Mouse (Mus musculus): ENCODE measurements at regions not wholly inside any gene's neighbourhood (a gene's known extent, or its start where the extent isn't known, plus 50 kb on each side); places are given as distances from the start of the nearest gene placed in this dataset.

DNA sequence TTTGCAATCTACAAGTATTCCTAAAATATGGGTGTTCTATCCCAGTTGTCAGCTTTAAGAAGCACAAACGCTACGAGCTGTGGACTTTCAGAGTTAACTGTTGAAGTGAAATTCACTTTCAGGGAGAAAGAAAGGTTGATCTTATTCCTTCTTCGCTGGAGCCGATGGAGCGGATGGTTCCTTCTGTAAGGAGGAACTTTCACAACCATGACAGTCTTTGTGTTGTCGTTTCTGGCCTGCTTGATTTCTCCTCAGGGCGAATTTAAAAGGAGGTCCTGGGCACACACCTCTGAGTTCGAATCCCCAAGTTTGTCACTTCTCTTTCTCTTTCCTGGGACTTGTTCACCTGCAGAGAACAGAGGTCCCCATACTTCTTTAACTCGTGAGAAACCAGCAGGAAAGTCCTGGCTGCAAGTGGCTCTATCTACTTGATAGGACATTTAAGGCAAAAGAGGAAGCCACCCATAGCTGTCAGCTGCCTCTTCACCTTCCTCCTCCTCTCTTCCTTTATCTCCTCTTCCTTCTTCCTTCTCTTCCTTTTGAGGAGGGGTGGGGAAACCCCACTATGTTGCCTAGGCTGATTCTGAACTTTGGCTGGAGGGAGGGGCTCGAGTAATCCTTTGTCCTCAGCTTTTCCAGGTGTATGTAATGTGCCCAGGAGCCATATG, 265.9 kb upstream of the Klf3 start:
- no peak for DNase-seq

DNA sequence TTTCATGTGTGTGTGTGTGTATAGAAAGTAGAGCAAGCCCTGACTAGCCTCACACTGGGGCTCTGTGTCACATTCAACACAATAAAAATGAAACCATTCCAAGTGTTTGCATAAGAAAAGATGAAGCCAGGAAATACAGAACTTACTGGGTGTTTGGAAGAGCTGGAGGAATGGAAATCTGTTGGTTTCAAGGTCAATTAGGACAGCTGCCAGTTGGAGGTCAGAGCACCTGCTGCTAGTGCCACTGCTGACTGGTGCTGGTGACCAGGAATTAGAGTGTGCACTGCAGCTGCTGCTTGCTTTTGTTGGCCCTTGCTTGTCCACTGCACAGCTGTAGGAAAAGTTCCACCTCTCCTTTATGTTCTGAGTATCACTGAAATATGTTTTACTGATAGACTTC, 261.4 kb upstream of the Klf3 start:
- no peak for DNase-seq

DNA sequence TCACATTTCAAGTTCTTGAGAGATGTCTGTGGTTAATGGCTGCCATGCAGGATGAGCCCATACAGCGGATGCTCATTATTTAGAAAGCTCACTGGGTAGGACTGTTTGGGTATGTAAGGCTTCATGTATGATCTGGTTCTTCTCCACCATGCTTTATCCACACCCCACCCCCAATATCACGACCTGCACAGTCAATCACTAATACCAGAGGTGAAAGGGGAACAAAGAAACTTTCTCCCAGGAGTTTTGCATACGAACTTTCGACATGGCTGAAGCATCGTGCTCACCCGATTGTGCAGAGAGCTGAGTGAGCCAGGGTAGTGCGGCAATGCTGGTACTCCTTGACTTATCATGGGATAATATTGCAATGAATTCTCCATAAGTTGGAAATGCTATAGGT, 247.3 kb upstream of the Klf3 start:
- DNase-seq = no peak

DNA sequence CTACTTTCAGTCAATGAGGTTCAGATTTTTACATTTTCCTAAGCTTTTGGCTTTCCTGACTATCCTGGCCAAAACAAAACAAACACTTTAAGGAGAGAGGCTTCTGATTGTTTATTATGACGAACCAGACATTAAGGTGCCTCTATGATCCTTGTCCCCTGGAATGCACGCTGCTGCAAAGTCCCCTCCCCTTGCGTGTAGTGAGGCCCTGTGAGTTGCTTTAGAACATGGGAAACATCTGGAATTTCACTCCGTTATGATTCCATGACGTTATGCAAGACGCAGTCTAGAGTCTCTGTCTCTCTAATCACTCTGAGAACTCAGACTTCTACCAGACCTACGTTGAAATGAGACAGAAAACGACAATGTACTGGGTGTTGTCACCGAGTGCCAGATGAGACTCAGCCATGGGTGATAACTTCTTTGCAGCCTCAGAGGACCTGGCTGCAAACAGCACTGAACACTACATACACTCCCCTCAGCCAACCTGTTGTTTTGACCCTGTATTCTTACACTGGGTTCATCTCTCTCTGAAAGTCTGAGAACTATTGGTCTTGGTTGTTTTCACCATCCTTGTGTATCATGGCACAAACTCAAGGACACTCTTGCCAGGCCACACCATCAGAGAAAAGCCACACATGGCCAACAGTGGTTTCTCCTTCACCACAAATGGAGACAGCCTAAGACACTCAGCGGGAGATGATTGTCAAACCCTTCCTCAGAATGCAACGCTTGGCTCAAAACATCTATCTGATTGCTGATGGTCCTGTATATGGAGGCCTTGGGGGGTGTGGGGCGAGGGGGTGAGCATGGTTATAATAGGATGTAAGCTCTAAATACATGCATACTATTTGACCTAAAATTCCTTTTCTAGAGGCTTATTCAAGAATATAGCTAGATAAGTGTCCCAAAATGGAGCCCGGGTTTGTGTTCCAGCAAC, 236.5 kb upstream of the Klf3 start:
- no peak for DNase-seq

DNA sequence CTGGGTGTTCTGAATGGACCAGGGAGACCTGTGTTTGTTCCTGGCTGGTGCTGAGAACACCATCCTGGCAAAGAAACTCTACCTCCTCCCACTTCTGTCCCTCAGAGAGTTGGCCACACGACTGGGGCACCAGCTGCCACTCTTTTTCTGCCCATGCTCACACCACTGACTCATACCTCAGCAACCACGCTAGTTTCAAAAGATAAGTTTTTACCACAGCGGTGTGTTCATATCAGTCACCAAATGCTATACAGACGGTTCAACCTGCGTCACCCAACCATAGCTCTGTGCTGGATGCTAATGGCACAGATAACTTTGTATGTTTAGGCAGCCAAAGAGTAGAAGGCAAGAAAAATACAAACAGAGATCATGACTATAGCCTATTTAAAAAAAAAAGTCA, 235.4 kb upstream of the Klf3 start:
- DNase-seq = no peak

DNA sequence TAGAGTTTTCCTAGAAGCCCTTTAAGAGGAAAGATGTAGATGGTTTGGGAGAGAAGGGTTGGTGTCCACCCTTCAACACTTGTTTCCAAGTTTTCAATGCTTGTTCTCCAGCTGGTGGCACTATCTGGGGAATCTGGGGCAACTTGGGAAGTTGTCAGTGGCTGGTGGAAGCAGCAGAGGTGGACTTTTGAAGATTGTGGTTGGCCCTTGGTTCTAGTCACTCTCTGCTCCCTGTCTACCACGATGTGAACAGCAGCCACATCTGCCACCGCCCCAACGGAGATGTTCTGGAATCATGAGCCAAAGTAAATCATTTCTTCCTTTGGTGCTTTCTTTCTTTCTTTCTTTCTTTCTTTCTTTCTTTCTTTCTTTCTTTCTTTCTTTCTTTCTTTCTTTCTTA, 234.9 kb upstream of the Klf3 start:
- DNase-seq = no peak

DNA sequence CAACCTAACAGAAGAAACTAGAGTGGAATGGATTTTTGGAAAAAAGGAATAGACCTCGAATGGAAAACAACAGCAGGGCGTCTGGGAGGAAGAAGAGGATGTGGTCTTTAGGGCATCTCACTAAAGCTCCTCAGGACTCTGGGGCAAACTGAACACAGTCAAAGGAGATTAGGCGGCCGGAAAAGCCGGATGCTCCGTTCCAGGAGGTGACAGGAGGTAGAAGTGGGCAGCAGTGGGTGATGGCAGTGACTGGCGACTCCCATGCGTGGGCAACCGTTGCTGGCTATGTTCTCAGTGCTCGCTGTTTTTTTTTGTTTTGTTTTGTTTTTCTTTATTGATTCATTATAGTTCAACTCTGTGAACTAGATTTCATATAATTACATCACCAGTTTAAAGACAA, 228.8 kb upstream of the Klf3 start:
- no peak for DNase-seq

DNA sequence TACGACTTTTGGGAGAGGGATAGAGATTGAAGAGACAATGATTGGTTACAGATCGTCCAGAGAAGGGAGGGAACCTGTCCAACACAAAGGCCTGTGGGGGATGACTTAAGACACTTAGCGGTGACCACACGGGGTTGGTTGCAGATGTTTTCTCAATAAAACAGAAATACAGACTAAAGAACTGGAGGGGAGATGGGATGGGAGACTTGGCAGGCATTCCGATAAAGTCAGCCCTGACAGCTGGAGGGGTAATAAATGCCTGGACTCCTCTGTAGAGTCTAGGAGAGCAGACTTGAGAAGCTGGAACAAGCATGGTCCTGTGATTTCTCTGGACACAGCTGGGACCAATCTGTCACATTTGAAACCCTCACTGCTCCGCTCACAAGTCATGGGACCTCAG, 227.3 kb upstream of the Klf3 start:
- no peak for DNase-seq

DNA sequence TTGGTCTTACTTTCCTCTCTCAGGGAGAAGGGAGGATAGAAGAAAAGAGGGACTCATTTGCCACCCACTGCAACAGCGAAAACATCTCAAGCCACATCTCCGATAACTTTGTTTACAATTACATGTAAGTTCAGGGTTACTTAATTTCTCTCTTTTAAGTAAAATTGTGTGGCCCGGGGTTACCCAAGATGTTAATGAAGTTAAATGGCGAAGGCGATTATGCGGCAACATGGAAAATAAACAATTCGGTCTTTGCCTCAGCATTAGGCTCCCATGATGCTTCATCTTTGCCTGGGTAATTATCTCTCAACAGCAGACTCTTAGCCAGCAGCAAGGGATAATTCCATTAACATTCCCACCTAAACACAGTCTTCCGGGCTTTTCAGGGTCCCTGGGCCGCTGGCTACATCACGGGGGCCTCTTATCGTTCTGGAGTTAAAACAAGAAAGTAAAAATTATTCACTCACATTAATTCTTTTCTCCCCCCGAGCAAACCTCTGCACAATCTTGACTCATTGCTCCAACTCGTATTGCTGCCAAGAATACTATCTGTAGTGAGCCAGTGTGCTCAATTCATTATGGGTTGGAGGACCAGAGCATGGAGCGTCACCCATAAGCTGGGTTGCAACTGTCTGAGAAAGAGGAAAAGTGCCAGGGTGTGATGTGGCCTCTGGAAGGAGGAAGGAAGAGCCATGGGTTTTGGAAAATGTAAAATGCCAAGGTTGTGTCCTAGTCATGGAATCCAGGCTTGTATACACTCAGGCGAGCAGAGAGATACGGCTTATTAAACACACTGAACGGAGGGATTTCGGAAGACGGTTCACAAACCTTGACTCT, 226.5 kb upstream of the Klf3 start:
- DNase-seq = no peak

DNA sequence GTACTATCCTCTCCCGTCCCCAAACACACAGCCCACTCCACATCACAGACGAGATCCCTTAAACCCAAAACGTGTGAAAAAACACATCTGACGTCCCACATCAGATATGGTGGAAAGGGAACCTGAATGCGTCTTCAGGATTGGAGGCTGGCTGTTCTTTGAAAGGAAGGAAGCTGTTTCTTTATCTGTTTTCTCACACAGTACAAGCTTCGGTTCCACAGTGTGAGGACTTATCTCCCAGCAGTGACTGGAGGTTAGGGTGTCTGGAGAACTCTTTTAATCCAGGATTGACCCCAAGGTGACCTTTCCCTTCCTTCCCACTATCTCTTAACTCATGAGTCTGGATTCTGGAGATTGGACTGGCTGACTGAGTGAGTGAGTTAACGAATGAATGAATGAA, 225.8 kb upstream of the Klf3 start:
- no peak for DNase-seq

DNA sequence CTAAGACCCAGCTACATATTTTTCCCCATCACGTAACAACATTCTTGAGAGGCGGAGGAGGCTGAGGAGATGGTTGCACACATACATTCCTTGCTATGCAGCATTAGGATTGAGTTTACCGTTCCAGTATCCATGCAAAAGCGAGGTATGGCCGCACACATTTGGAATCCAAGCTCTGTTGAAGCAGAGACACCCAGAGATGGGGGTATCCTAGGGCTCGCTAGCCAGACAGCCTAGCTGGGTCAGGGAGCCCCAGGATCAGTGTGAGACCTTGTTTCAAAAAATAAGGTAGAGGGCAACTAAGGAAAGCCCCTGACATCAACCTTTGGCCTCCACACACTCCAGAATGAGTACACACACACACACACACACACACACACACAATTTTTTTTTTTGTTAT, 224.7 kb upstream of the Klf3 start:
- no peak for DNase-seq

DNA sequence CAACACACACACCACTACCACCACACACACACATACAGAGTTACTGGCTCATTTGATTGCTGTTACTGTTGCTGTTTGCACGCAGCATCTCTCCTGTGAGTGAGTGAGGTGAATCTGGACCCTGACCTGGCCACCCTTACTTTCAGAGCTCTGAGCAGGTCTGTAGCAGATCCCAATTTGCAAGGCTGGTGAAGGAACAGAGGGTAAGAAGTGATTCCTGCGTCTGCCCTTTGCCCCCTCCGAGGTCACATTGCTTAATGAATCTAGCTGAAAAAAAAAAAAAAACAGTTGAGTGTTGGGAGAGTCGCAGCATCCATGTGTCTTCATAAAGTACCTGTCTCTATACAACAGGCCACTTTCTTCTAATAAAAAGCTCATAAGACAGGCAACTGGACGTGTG, 224.1 kb upstream of the Klf3 start:
- DNase-seq = no peak

DNA sequence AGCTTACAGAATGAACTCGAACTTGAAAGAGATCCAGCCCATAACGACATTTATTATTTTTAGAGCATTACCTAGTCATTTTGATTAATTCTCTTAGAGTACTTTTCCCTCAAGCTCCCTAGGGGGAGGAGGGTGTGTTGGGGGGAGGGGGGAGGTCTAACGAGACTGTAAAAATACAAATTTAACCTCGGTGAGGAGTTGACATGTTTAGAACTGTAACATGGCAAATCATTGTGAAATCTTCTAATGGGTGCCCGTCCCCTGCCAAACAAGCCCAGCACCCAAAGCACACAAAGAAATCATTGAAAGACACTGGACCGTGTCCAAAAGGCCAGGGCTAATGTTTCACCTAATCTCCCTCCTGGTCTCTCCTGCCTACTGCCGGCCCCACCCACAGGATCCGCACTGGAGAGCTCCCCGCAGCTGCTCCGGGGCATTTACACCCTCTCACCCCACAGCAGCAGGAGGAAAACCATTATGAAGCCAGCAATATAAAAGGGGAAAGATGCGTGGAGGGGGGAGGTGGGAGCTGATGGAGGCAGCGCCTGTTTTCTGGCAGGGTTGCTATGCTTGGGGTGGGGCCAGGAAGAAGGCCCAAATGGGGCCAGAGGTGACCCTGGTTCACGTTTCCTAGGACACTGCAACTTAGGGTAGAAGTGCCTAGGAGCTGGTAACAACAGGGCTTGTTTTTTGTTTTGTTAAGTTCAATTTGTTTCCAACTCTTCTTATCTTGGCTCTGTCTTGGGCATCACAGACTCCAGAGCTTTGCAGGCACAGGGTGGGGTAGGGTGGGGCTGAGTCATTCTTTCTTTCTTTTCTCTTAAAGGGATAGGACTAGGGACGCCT, 223.5 kb upstream of the Klf3 start:
- DNase-seq = no peak

DNA sequence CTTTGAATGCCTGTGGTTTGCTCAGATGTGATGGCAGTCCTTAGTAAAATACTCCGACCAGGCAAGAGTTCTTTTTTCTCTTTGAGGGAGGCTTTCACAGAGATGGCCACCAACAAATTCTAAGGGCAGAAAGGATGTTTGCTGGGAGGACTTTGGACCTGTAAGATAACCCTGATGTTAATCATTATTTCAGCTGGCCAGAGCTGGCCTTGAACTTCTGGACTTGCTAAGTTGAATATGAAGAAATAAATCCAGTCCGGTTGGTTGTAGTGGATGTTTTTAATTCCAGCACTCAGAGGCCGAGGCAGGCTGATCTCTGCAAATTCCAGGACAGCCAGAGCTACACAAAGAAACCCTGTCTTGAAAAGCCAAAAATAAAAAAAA, 222.9 kb upstream of the Klf3 start:
- DNase-seq = no peak

DNA sequence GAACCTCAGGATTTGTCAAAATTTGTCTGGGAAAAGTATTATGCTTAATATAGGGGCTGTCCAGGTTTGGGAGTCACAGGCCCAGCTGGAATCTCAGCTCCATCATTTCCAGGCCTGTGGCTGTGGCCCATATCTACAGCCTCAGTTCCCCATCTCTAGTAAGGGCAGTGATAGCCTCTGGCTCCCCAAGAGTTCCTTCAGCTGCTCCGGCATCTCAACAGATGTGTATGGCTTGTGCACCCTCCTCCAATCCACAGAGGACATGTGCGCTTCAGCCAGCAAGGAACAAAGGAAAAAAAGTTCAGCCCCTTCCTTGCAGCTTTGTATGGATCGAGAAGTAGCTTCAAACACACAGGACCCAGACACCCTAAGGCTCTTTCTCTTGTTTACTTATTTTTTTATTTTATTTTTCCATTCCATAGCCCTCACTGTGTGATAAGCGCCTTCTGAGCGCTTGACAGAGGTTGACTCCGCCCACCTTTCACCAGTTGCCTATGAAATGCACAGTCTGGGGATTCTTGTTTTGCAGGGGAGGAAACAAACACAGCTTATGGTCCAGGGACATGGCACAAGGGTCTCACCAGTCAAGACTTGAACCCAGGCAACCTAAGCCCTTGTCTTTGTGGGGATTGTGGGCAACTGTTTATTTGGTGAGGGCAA, 222.3 kb upstream of the Klf3 start:
- DNase-seq = no peak

DNA sequence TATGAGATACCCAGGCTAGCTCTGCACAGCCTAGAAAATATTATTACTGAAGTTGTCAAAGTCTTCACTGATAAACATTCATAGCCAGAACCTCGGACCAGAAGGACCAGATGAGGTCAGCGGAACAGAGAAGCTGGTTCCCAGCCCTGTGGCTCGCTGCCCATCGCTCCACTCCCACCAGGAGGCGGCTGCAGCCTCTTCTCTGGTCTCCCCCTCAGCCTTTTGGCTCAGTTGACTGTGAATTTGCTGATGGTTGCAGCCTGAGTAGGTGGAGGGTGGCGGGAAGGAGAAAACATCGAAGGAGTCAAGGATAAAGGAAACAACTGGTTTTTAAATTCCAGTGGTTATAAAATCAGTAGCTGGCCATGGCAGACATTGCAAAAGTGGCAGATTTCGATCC, 221.7 kb upstream of the Klf3 start:
- peak in 1 of 2 experiments; percentile 10 for DNase-seq

DNA sequence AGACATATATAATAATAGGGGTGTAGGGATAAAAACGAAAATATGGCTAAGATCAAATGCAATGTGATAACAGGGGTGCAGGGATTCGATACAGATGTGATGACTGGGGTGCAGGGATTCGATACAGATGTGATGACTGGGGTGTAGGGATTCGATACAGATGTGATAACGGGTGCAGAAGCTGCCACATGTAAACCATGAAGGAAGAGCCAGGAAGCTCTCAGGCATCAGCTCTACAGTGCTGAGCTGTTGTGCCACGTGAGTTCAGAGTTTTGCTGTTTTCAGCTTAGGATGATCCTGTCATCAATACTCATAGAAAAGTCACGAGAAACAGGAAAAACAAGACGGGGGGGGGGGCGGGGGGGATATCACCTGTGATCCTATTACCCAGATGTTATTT, 221.2 kb upstream of the Klf3 start:
- no peak for DNase-seq

DNA sequence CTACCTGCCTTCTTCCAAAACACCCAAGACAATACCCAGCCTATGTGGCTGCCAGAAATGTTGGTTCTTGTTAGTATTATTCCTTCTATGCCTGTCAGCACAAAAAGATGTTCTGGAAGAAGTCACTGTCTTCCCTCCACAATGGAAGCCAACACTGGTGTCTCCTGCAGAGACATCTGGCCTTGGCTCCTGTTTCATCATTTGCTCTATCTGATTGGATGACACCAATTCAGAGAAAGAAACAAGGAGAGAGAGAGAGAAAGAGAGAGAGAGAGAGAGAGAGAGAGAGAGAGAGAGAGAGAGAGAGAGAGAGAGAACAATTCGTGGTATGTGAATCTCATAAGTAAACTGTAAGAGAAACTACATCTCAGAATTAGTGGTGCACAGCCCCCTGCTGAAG, 218.9 kb upstream of the Klf3 start:
- DNase-seq = no peak

DNA sequence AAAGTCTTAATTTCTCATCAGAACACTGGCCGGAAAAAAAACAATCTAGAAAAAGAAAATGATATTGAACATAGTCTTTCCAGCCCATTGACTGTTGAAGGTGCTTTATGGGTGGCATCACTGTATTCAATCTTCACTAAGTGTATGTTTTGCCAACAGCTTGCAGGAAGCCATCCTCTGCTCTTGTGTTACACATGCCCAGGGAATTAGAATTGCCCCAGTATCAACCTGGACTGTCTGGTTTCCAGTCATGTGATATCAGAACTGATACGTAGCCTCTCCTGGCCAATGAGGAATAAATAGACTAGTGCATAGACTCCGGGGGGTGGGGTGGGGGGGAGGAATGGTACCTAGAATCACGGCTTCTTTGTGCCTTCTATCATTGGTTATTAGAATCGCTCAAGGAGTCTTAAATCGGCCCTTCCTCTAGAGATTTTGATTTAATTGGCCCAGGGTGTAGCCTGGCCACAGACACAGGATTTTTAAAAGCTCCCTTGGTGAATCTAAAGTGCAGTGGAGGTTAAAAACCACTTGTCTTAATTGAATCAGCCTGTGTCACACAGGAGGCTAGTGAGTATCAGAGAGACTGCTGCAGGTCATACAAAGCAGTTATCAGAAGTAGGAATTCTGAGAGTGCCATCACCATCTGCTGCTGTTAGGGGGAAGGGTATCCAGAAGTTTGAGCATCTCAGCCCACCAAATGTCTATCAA, 218.0 kb upstream of the Klf3 start:
- no peak for DNase-seq

DNA sequence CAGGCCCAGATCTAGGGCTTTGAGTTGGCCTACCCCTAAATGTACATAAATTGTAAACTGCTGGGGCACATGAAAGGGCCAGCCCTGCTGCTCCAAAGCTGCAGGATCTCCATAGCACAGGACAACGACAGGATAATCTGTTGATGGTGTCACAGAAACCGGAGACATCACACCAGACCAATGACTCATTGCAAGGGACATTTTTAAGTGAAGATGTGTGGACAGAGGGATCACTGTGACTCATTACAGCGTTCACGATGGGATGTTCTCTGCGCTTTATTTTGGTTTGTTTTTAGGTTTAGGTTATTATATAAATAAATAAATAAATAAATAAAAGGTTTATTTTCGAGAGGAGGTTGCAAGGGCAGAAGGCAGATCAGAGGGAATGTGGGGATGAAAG, 216.9 kb upstream of the Klf3 start:
- DNase-seq = no peak

DNA sequence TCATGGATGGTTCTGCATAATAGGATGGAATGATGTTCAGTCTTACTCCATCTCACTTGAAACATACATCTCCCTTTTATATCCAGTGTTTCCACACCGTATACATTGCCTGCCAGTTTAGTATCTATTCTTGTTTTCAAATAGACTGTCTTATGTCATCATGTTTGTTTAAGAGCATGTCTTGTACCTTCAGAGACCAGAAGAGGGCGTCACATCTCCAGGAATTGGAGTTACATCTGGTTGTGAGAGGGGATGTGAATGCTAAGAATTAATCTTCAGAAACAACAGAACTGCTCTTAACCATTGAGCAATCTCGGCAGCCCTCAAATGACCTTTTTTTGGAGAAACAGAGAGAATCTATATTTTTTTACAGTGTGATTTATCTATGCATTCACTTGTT, 216.3 kb upstream of the Klf3 start:
- DNase-seq = no peak

Data from cerebellum, postnatal 36 days (tissue).